Mouse (Mus musculus) thymus, adult 18-20 months (tissue): ENCODE measurements around the gene Trappc5.

Experiments used
- DNase-seq, 2 experiments: peaks; one replicate each; pipeline ENCODE4 v3.0.0; 2022; ENCODE audit warnings: mixed read lengths in 2 of 2

Gene Trappc5

DNA sequence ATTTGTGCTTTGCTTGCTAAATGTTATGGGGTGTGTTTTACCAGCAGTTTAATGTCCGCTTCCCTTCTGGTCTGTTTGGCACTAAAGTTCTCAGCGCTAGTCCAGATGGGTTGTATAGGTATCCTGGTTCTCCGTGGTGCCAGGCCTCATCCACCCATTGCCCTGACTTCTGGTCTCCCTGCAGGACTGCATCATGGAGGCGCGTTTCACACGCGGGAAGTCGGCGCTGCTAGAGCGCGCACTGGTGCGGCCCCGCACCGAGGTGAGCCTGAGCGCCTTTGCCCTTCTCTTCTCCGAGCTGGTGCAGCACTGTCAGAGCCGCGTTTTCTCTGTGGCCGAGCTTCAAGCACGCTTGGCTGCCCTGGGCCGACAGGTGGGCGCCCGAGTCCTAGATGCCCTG, 2.7 kb downstream of the Trappc5 start:
- DNase-seq: no peak

DNA sequence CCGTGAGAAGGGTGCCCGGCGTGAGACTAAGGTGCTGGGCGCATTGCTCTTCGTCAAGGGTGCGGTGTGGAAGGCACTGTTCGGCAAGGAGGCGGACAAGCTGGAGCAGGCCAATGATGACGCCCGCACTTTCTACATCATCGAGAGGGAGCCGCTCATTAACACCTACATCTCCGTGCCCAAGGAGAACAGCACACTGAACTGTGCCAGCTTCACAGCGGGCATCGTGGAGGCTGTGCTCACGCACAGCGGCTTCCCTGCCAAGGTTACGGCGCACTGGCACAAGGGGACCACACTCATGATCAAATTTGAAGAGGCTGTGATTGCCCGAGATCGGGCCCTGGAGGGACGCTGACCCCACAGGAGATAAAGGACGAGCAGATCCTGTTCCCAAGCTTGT, 3.1 kb downstream of the Trappc5 start:
- no peak for DNase-seq

GRCm38 (mm10) chr8:3679656-3680055, 3.6 kb downstream of the Trappc5 start:
- DNase-seq: no peak

- DNase-seq: no peak
Observed at GRCm38 (mm10) chr8:3682435-3682834, 6.3 kb downstream of the Trappc5 start.

DNA sequence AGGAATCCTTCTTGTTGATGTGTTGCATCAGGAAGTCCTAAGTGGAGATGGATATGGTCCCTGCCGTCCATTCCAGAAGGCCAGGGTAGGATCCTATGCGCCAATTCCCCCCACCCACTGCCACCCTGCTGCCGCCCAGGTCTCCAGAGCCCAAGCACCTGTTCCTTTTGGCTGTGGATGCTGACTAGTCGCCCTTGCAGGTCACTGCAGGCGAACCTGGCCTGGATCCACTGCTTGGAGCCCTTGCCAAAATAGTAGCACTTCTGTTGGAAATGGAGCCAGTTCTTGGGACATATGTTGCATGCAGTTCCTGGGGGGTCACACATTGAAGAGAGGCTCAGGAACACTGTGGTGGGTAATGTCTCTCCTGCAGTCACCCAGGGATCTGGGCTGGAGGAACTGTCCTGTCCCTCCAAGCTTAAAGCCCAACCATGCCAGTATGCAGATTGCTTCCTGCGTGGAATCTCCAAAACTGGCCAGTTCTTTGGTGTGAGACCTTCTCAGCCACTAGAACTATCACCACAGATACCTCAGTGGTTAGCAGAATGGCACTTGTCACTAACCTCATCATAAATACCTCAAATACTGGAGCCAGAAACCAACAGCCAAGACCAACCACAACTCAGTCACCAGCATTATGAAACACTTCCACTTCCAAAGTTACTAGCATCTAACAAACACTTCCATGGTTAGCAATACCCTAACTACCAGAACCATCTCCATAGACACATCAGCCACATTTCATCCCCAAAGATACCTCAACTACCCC, 7.5 kb downstream of the Trappc5 start:
- no peak for DNase-seq

DNA sequence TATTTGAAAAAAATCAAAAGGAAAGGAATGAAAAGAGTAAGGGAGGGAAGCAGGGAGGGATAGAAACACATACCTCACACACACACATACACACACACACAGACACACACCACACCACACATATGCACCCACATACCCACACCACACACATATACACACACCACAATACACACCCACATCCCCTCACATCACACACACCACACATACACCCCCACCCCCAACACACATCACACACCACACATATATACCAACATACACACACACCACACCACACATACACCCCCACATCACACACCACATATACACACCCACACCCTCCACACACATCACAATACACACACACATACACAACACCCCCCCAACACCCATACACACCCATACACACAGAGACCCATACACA, 8.4 kb downstream of the Trappc5 start:
- DNase-seq: no peak

DNA sequence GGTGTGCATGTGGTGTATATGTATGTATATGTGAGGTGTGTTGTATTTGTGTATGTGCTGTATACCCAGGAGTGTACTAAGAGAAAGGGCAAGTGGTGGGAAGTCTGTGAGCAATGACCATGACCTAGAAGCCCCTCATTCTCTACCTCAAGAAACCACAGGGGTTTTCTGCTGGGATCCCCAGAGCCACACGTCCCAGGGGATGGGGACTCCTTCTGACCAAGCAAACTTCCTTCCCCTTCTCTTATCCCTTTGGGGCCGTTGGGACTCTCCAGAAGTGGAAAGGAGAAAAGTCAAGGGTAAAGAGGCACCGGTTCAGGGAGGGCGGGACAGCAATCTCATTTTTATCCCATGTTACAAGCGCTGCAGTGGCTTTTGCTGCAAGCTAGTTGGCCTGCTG, 9.3 kb downstream of the Trappc5 start:
- DNase-seq: no peak

- no peak for DNase-seq
Observed at GRCm38 (mm10) chr8:3687537-3687936, 11.4 kb downstream of the Trappc5 start.

GRCm38 (mm10) chr8:3690774-3691173, 14.7 kb downstream of the Trappc5 start:
- no peak for DNase-seq

DNA sequence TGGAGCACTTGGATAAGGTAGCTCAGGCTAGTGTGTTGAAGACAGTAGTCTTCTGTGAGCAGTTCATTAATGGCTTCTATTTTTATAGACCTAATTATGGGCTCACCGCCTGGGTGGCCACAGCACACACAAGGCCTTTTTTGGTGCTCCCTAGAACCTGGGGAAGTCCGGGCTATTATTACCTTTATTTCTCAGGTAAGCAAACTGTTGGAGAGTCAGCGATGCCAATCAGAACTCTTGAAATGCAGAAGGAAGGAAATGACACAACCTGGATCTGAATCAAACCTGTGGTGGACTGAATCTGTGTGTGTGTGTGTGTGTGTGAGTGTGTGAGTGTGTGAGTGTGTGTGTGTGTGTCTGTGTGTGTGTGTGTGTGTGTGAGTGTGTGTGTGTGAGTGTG, 18.0 kb downstream of the Trappc5 start, which contains the start of gene Fcer2a:
TSS of gene Fcer2a (minus strand) at position 55 of the 400 bp plus-strand sequence.
- DNase-seq: no peak

- DNase-seq: no peak
Observed at GRCm38 (mm10) chr8:3701491-3701890, 25.4 kb downstream of the Trappc5 start.

- no peak for DNase-seq
Observed at GRCm38 (mm10) chr8:3705711-3706110, 29.6 kb downstream of the Trappc5 start.

DNA sequence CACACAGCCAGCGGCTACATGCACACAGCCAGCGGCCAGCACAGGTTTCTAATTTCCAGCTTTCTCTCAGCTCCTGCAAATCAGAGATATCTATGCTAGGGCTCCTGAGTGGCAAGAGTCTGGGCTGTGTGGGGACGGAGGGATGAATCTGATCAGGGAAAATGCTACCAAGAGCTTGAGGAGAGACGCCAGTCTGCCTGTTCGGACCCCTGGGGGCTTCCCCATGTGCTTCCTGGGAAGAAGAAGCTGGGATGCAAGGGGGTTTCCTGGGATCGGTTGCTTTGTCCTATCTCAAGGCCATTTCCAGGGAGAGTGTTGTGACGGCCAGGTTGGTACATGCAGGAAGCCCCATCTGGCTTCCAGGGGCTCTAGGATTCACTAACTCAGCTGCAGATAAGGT, 31.5 kb downstream of the Trappc5 start:
- no peak for DNase-seq

DNA sequence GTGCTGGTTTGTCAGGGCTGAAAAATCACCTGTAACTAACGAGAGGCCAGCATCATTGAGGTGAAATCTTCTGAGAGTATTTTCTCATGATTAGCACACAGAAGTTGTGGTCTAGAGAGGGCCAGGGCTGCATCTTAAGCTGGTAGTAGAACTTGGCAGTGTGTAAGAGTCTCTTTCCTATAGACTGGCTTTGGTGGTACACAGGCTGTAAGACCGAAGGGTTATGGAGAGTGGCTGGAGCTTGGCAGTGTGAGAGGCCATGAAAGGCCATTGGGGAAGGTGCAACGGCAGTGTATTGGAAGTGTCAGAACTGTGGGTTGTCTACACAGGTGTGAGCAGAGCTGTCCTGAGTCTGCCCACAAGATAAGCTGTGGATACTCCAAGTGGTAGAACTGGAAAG, 34.2 kb downstream of the Trappc5 start:
- no peak for DNase-seq

DNA sequence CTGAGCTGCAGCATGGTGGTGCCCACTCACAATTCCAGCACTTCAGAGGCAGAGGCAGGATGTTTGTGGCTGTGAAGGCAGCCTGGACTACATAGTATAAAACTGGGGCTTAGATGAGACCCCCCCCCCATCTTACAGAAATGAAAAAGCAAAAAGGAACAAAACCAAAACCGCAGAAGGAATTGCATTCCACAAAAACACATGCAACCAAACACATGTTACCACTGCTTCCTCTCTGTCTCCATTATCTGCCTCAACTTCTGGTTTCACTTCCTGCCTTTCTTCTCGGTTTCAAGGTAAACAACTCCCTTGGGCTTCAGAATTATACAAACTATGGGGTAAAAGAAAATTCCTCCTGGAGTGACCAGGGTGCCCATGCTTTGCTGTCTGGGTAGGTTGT, 35.5 kb downstream of the Trappc5 start:
- DNase-seq: no peak

- no peak for DNase-seq
Observed at GRCm38 (mm10) chr8:3717321-3717954, 41.3 kb downstream of the Trappc5 start.

DNA sequence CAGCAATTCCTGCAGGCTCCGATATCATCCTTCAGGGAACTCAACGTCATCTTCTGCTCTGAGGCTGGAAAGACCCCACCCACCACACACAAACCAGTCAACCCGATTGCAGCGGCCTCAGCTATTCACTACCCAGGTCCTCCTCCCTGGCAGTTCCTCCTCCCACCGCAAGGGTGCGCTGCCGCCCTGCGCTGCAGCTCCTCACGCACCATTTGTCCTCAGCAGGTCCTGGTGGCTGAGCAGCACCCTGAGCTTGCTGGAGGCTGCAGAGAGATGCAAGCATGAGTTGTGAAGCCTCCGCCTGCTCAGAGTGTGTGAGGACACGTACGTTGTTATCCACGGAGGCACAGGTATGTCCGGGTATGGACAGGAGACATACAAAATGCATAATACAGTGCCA, 42.5 kb downstream of the Trappc5 start:
- DNase-seq: peak; percentile 33 to 51

- no peak for DNase-seq
Observed at GRCm38 (mm10) chr8:3720551-3720950, 44.5 kb downstream of the Trappc5 start, which contains the start of gene Clec4g. Clec4g (minus strand) TSS chr8:3720651.

- DNase-seq: no peak
Observed at GRCm38 (mm10) chr8:3721041-3721440, 44.9 kb downstream of the Trappc5 start.
